Mouse (Mus musculus): ENCODE data around the gene Crybg3. TPM values are rescaled to one million over a fixed set of nuclear protein-coding genes. Genes with fewer than 3 reads are reported as not detected.

Gene Crybg3
- polyA plus RNA-seq, 1 experiment from 2014 or later = 5.4 TPM

DNA sequence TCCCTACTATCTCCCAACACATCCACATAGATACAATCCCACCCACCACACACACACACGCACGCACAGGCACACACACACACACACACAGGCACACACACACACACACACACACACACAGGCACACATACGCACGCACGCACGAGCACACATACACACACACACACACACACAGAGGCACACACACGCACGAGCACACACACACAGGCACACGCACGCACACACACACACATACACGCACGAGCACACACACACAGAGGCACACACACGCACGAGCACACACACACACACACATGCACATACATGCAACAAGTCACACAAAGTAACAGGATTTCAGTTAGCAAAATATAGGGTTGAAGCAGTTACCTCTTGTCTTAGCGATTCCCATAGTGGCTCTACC is 51.1 kb downstream of the Crybg3 start:
- Histone ChIP-seq H3K4me2 (no peak overlapping the region), H3K9ac (no peak overlapping the region), H3K36me3 (no peaks in the 10 kb centered on the region), H3K27ac (no peak overlapping the region), H3K4me1 (peaks cover 17% of the 10 kb centered on the region), H3K4me3 (no peak overlapping the region), H3K27me3 (no peaks in the 10 kb centered on the region), H3K9me3 (no peaks in the 10 kb centered on the region)
- 80% methylated on average over 15 of the region's 15 CpGs for WGBS
- ATAC-seq (ENCODE audit: borderline replicate concordance, extremely low read depth, low FRiP score, low TSS enrichment) = peak; percentile 77; the same call in 1 of the 2 replicates

- Histone ChIP-seq H3K27ac (no peak overlapping the region), H3K36me3 (no peaks in the 10 kb centered on the region), H3K4me3 (no peak overlapping the region), H3K4me1 (peaks cover 17% of the 10 kb centered on the region), H3K27me3 (no peaks in the 10 kb centered on the region), H3K4me2 (no peak overlapping the region), H3K9ac (no peak overlapping the region), H3K9me3 (no peaks in the 10 kb centered on the region)
- WGBS = 92% methylated on average over 4 of the region's 4 CpGs
- no peak for ATAC-seq (ENCODE audit: borderline replicate concordance, extremely low read depth, low FRiP score, low TSS enrichment)
Observed at GRCm38 (mm10) chr16:59548582-59548947, 52.2 kb downstream of the Crybg3 start.

- ATAC-seq (ENCODE audit: borderline replicate concordance, extremely low read depth, low FRiP score, low TSS enrichment) = no peak
- Histone ChIP-seq H3K4me3 (no peak overlapping the region), H3K4me1 (peaks cover 17% of the 10 kb centered on the region), H3K36me3 (no peaks in the 10 kb centered on the region), H3K9ac (no peak overlapping the region), H3K9me3 (no peaks in the 10 kb centered on the region), H3K27me3 (no peaks in the 10 kb centered on the region), H3K27ac (peak overlapping the region; percentile 14; the same call in 1 of the 2 replicates), H3K4me2 (no peak overlapping the region)
- WGBS = 44% methylated on average over 14 of the region's 14 CpGs
Observed at GRCm38 (mm10) chr16:59547887-59548581, 52.7 kb downstream of the Crybg3 start.

GRCm38 (mm10) chr16:59547466-59547865 is 53.3 kb downstream of the Crybg3 start:
- no peaks in the 10 kb centered on the region for H3K36me3 ChIP-seq
- peaks cover 17% of the 10 kb centered on the region for H3K4me1 ChIP-seq
- H3K9ac ChIP-seq = no peak overlapping the region
- no peak overlapping the region for H3K4me3 ChIP-seq
- H3K9me3 ChIP-seq = no peaks in the 10 kb centered on the region
- 46% methylated on average over 4 of the region's 4 CpGs for WGBS
- no peak overlapping the region for H3K27ac ChIP-seq
- ATAC-seq (ENCODE audit: borderline replicate concordance, extremely low read depth, low FRiP score, low TSS enrichment) = no peak
- H3K4me2 ChIP-seq = no peak overlapping the region
- H3K27me3 ChIP-seq = no peaks in the 10 kb centered on the region

- no peaks in the 10 kb centered on the region for H3K27me3 ChIP-seq
- H3K27ac ChIP-seq = no peak overlapping the region
- H3K9me3 ChIP-seq = no peaks in the 10 kb centered on the region
- no peak overlapping the region for H3K9ac ChIP-seq
- no peak overlapping the region for H3K4me2 ChIP-seq
- WGBS = 64% methylated on average over 2 of the region's 2 CpGs
- no peaks in the 10 kb centered on the region for H3K36me3 ChIP-seq
- no peak overlapping the region for H3K4me3 ChIP-seq
- ATAC-seq (ENCODE audit: borderline replicate concordance, extremely low read depth, low FRiP score, low TSS enrichment) = no peak
- peaks cover 17% of the 10 kb centered on the region for H3K4me1 ChIP-seq
Observed at GRCm38 (mm10) chr16:59545360-59545759, 55.4 kb downstream of the Crybg3 start.

GRCm38 (mm10) chr16:59541382-59541781 is 59.4 kb downstream of the Crybg3 start:
- no peak overlapping the region for H3K27ac ChIP-seq
- no peaks in the 10 kb centered on the region for H3K4me1 ChIP-seq
- no peak overlapping the region for H3K9ac ChIP-seq
- no peaks in the 10 kb centered on the region for H3K36me3 ChIP-seq
- H3K27me3 ChIP-seq = no peaks in the 10 kb centered on the region
- no peak for ATAC-seq (ENCODE audit: borderline replicate concordance, extremely low read depth, low FRiP score, low TSS enrichment)
- H3K4me3 ChIP-seq = no peak overlapping the region
- no peaks in the 10 kb centered on the region for H3K9me3 ChIP-seq
- 66% methylated on average over 4 of the region's 4 CpGs for WGBS
- H3K4me2 ChIP-seq = no peak overlapping the region

GRCm38 (mm10) chr16:59540944-59541343 is 59.8 kb downstream of the Crybg3 start:
- ATAC-seq (ENCODE audit: borderline replicate concordance, extremely low read depth, low FRiP score, low TSS enrichment) = no peak
- WGBS = 90% methylated on average over 3 of the region's 3 CpGs

GRCm38 (mm10) chr16:59535673-59536072 is 65.1 kb downstream of the Crybg3 start:
- Histone ChIP-seq H3K9ac (no peak overlapping the region), H3K27ac (no peak overlapping the region), H3K4me1 (no peaks in the 10 kb centered on the region), H3K36me3 (peaks cover 5% of the 10 kb centered on the region; the same call in 1 of the 2 replicates), H3K27me3 (no peaks in the 10 kb centered on the region), H3K9me3 (no peaks in the 10 kb centered on the region), H3K4me2 (no peak overlapping the region), H3K4me3 (no peak overlapping the region)
- ATAC-seq (ENCODE audit: borderline replicate concordance, extremely low read depth, low FRiP score, low TSS enrichment) = no peak
- 65% methylated on average over 5 of the region's 5 CpGs for WGBS

More at GRCm38 (mm10) chr16:59540944-59541343, 59.8 kb downstream of the Crybg3 start:
- H3K4me2 ChIP-seq = no peak overlapping the region
- no peak overlapping the region for H3K4me3 ChIP-seq
- H3K27me3 ChIP-seq = no peaks in the 10 kb centered on the region
- H3K9ac ChIP-seq = no peak overlapping the region
- no peaks in the 10 kb centered on the region for H3K9me3 ChIP-seq
- no peak overlapping the region for H3K27ac ChIP-seq
- H3K36me3 ChIP-seq = no peaks in the 10 kb centered on the region
- no peaks in the 10 kb centered on the region for H3K4me1 ChIP-seq

DNA sequence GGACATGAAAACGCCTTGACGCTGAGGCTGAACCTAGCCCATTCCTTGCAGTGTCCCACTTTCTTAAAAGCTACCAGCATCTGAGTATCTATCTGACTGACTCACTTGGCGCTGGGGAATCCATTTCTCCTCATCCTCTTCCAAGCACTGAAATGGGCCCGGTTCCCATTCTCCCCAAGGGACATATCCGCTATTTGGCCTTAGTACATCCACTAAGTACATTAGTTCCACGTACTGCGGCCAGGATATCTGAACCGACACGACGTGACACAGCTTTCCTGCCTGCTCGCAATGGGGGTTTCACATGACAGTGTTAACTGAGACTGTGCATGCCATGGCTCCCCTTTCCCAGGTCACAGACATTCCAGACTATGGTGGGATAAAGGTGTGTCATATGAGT is 66.4 kb downstream of the Crybg3 start:
- Histone ChIP-seq H3K27ac (no peak overlapping the region), H3K27me3 (no peaks in the 10 kb centered on the region), H3K36me3 (peaks cover 10% of the 10 kb centered on the region; the same call in 1 of the 2 replicates), H3K4me3 (no peak overlapping the region), H3K4me2 (no peak overlapping the region), H3K9me3 (no peaks in the 10 kb centered on the region), H3K9ac (no peak overlapping the region), H3K4me1 (no peaks in the 10 kb centered on the region)
- no peak for ATAC-seq (ENCODE audit: borderline replicate concordance, extremely low read depth, low FRiP score, low TSS enrichment)
- WGBS = 88% methylated on average over 11 of the region's 11 CpGs

DNA sequence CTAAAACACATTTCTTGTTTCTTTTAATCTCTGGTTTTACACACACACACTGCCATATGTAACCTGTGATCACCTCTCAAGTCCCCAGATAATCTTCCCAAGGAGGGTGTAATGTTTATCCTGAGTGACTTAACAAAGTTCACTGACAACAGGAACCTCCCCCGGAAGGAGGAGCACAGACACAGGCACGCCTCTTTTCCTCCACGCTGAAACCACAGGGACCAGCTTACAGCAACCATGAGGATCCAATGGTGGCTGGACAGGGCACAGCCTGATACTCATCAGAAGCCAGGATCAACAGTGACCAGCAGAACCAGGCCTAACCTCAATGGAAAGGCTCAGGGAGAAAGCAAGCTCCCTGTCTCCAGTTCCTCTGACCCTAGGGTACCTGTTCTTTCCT is 68.2 kb downstream of the Crybg3 start:
- no peaks in the 10 kb centered on the region for H3K4me1 ChIP-seq
- peaks cover 11% of the 10 kb centered on the region; the same call in 1 of the 2 replicates for H3K36me3 ChIP-seq
- H3K9ac ChIP-seq = no peak overlapping the region
- H3K27me3 ChIP-seq = no peaks in the 10 kb centered on the region
- no peak for ATAC-seq (ENCODE audit: borderline replicate concordance, extremely low read depth, low FRiP score, low TSS enrichment)
- H3K9me3 ChIP-seq = no peaks in the 10 kb centered on the region
- H3K4me2 ChIP-seq = no peak overlapping the region
- 22% methylated on average over 3 of the region's 3 CpGs for WGBS
- no peak overlapping the region for H3K27ac ChIP-seq
- no peak overlapping the region for H3K4me3 ChIP-seq

DNA sequence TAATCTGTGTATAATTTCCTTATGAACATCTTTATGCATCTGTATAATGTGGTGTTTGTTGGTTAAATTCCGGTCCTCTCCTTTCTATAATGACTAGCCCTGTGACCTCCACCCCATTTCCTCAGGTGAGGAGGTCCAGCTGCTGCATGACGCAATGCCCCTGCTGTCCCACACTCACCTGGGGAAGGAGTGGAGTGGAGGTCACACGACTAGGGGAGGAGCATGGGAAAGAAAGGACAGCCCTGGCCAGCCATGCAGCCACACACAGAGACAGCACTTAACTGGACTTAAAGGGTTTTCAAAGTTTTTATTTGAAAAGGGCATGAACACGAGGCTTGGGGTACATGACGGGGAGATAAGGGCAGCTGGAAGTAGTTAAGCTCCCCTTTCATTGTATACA is 69.5 kb downstream of the Crybg3 start:
- WGBS = 56% methylated on average over 5 of the region's 5 CpGs
- no peak overlapping the region for H3K27ac ChIP-seq
- H3K36me3 ChIP-seq = peaks cover 11% of the 10 kb centered on the region; the same call in 1 of the 2 replicates
- no peak overlapping the region for H3K4me2 ChIP-seq
- no peak overlapping the region for H3K4me3 ChIP-seq
- ATAC-seq (ENCODE audit: borderline replicate concordance, extremely low read depth, low FRiP score, low TSS enrichment) = no peak
- no peak overlapping the region for H3K9ac ChIP-seq
- H3K27me3 ChIP-seq = no peaks in the 10 kb centered on the region
- H3K9me3 ChIP-seq = no peaks in the 10 kb centered on the region
- no peaks in the 10 kb centered on the region for H3K4me1 ChIP-seq

- ATAC-seq (ENCODE audit: borderline replicate concordance, extremely low read depth, low FRiP score, low TSS enrichment) = no peak
- WGBS = 79% methylated on average over 13 of the region's 13 CpGs
- Histone ChIP-seq H3K27me3 (no peaks in the 10 kb centered on the region), H3K36me3 (0 out of 2 replicates have a peak, but pooled peaks cover 6% of the 10 kb centered on the region), H3K9ac (no peak overlapping the region), H3K4me3 (no peak overlapping the region), H3K4me2 (no peak overlapping the region), H3K27ac (no peak overlapping the region), H3K4me1 (no peaks in the 10 kb centered on the region), H3K9me3 (no peaks in the 10 kb centered on the region)
Observed at GRCm38 (mm10) chr16:59529570-59529969, 71.2 kb downstream of the Crybg3 start.
